Comparison of ENCODE assay signal across 8 mouse cellular contexts in the genomic region with DNA sequence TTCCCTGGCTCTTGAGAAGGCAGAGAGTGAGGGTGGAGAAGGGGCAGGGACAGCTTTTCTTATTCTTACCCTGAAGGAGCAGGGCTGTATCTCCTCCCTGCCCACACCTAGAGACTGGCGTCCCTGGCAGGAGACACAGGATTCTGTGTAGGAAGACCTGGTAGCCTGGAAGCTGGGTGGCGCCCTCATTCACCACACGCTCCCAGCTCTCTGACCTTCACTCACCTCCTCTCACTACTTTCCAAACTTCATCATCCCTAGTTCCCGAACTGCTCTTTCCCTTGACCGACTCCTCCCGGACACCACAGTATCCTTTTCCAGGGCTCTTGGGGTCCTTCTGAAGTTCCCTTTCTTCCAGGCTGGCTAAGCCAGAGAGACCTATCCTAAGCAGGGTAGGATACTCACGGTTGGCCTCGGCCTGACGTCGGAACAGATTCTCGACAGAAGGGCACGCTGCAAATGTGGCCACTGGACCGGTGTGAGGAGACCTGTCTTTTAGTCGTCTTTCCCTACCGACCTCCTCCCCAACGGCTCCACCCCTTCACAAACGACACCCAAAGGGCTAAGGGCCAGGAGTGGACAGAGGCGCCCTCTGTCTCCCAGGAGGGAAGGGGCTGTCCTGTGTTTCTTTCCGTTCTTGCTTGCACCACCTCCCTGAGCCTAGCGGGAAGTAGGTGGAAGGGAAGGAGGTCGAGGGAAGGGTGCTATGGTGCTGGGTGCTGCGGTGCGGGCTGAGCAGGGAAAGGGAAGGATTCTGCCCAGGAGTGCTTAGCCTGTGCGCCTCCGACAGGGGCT. TPM values are rescaled to one million over a fixed set of nuclear protein-coding genes. Genes with fewer than 3 reads are reported as not detected.
DNase-seq lines count a peak whose midpoint lies in the region; ATAC-seq and TF ChIP-seq lines count a peak whose summit lies in the region.

A gene (minus strand): TSS at position 597 of the 795 bp plus-strand sequence.
A gene (plus strand): TSS at position 640 of the 795 bp plus-strand sequence.

- intact Hi-C loops in heart, postnatal 10 days (cut with DNase I), result no loop called here

- 0 out of 2 replicates have a peak within 1 kb of the TSS, but pooled peaks have one; percentile 21 for H3K9ac ChIP-seq in ES-E14 (ENCODE audit: insufficient read depth, low read depth, low read length, poor library complexity, severe bottlenecking)
- peak within 1 kb of the TSS; percentile 65 for H3K9ac ChIP-seq in liver, postnatal 0 days (replicated peaks)
- H3K9ac ChIP-seq in neural tube, embryonic 14.5 days (replicated peaks; ENCODE audit: low read depth, low read length), result 0 out of 2 replicates have a peak within 1 kb of the TSS, but pooled peaks have one; percentile 4

- peak within 1 kb of the TSS; percentile 98 for H3K4me2 ChIP-seq in liver, postnatal 0 days (ENCODE audit: low read depth, low read length)
- H3K4me2 ChIP-seq in neural tube, embryonic 14.5 days (ENCODE audit: low read depth, low read length), result peak within 1 kb of the TSS; percentile 39

- H3K27me3 ChIP-seq in forebrain, embryonic 10.5 days (ENCODE audit: poor library complexity, severe bottlenecking), result peaks cover 50% of the 10 kb centered on the region
- no peaks in the 10 kb centered on the region for H3K27me3 ChIP-seq in liver, postnatal 0 days (ENCODE audit: insufficient read depth, low read length)
- peaks cover 2% of the 10 kb centered on the region; the same call in 1 of the 2 replicates for H3K27me3 ChIP-seq in neural tube, embryonic 14.5 days (ENCODE audit: control insufficient read depth, insufficient read depth, low read length)

- H3K4me3 ChIP-seq in ES-E14 (ENCODE audit: insufficient read depth in 1 of 2, low read depth in 1 of 2, low read length in 2 of 2, poor library complexity in 1 of 2, severe bottlenecking in 1 of 2), result peak within 1 kb of the TSS; percentile 39 to 44
- H3K4me3 ChIP-seq in forebrain, embryonic 10.5 days, result peak within 1 kb of the TSS; percentile 52
- peak within 1 kb of the TSS; percentile 61 for H3K4me3 ChIP-seq in liver, postnatal 0 days (ENCODE audit: low read depth, low read length)
- H3K4me3 ChIP-seq in neural tube, embryonic 14.5 days (ENCODE audit: low read depth, low read length), result peak within 1 kb of the TSS; percentile 16

- no peaks in the 10 kb centered on the region; the same call in 1 of the 2 replicates for H3K36me3 ChIP-seq in ES-E14 (ENCODE audit: control insufficient read depth, insufficient read depth, low read length, poor library complexity, severe bottlenecking)
- H3K36me3 ChIP-seq in forebrain, embryonic 10.5 days (replicated peaks), result no peaks in the 10 kb centered on the region
- H3K36me3 ChIP-seq in liver, postnatal 0 days (replicated peaks; ENCODE audit: insufficient read depth, low read length), result peaks cover 7% of the 10 kb centered on the region; the same call in 1 of the 2 replicates
- no peaks in the 10 kb centered on the region for H3K36me3 ChIP-seq in neural tube, embryonic 14.5 days (ENCODE audit: control insufficient read depth, insufficient read depth, low read length)

- ATAC-seq in liver, postnatal 0 days, result peak; percentile 32
- no peak for ATAC-seq in neural tube, embryonic 14.5 days (ENCODE audit: low read depth)

- TF ChIP-seq EP300 in liver, postnatal 0 days (IDR thresholded peaks at IDR 0.05; ENCODE audit: low read depth), result no peak

- H3K27ac ChIP-seq in ES-E14 (ENCODE audit: insufficient read depth, low read depth, low read length, poor library complexity, severe bottlenecking), result no peak within 1 kb of the TSS; the same call in 1 of the 2 replicates
- H3K27ac ChIP-seq in forebrain, embryonic 10.5 days, result peak within 1 kb of the TSS; percentile 58
- peak within 1 kb of the TSS; percentile 46 for H3K27ac ChIP-seq in liver, postnatal 0 days (ENCODE audit: low read depth)
- no peak within 1 kb of the TSS for H3K27ac ChIP-seq in neural tube, embryonic 14.5 days (ENCODE audit: low read depth, low read length)

- H3K4me1 ChIP-seq in ES-E14 (ENCODE audit: control insufficient read depth in 2 of 2, insufficient read depth in 2 of 2, low read length in 2 of 2, poor library complexity in 1 of 2), result peaks cover 2 to 25% of the 10 kb centered on the region in 2 experiments; a peak in 2 of 4 replicates
- H3K4me1 ChIP-seq in forebrain, embryonic 10.5 days, result peaks cover 27% of the 10 kb centered on the region
- H3K4me1 ChIP-seq in liver, postnatal 0 days (ENCODE audit: insufficient read depth), result peaks cover 24% of the 10 kb centered on the region
- H3K4me1 ChIP-seq in neural tube, embryonic 14.5 days (ENCODE audit: control insufficient read depth, insufficient read depth, low read length), result peaks cover 8% of the 10 kb centered on the region

- DNase-seq in ES-E14 (ENCODE audit: low read depth, low spot score), result no peak
- peak; percentile 87 for DNase-seq in adrenal gland, postnatal 10 days
- DNase-seq in forebrain, embryonic 10.5 days (ENCODE audit: extremely low spot score, low spot score), result peak; percentile 32
- DNase-seq in heart, postnatal 10 days, result peak; percentile 83 to 87
- DNase-seq in kidney, postnatal 36 days, result peak; percentile 88 to 93
- DNase-seq in liver, postnatal 0 days, result peak; percentile 71
- DNase-seq in urinary bladder, postnatal 4 days (ENCODE audit: low spot score in 2 of 2), result peak; percentile 72 to 79

- peak; percentile 66 for TF ChIP-seq CTCF in liver, postnatal 0 days (IDR thresholded peaks at IDR 0.05; ENCODE audit: low read depth)

- in situ Hi-C loops in ES-E14 (cut with MboI; ENCODE audit: low sequenced_read_pairs in 2 of 2, unreplicated experiment in 2 of 2), result no loop called here

- 3% methylated on average over 25 of the region's 25 CpGs for WGBS in forebrain, embryonic 10.5 days
- WGBS in liver, postnatal 0 days (ENCODE audit: insufficient replicate concordance), result 2% methylated on average over 25 of the region's 25 CpGs
- whole genome bisulfite sequencing in neural tube, embryonic 14.5 days, result 4% methylated on average over 25 of the region's 25 CpGs

- no peaks in the 10 kb centered on the region for H3K9me3 ChIP-seq in ES-E14 (ENCODE audit: control insufficient read depth, insufficient read depth, low read depth, low read length)
- no peaks in the 10 kb centered on the region for H3K9me3 ChIP-seq in forebrain, embryonic 10.5 days
- no peaks in the 10 kb centered on the region for H3K9me3 ChIP-seq in liver, postnatal 0 days (ENCODE audit: low read length)
- H3K9me3 ChIP-seq in neural tube, embryonic 14.5 days (ENCODE audit: control insufficient read depth, low read length), result no peaks in the 10 kb centered on the region

TF ChIP-seq in ES-E14, 5 proteins besides CTCF, POLR2A, EP300 and RAD21:
- TF ChIP-seq HCFC1 (IDR thresholded peaks at IDR 0.05; ENCODE audit: borderline replicate concordance, insufficient read depth, low read length), result no peak
- no peak for TF ChIP-seq CHD2 (IDR thresholded peaks at IDR 0.05; ENCODE audit: low read depth, low read length)
- TF ChIP-seq ZNF384 (IDR thresholded peaks at IDR 0.05; ENCODE audit: low read depth, low read length), result no peak
- TF ChIP-seq MAFK (IDR thresholded peaks at IDR 0.05; ENCODE audit: insufficient read depth, low read depth, low read length), result no peak
- TF ChIP-seq ZC3H11A (IDR thresholded peaks at IDR 0.05; ENCODE audit: borderline replicate concordance, low read depth, low read length), result no peak

RNA-seq across cellular contexts. Expression of the first gene that starts in this region (rescaled TPM):
- 1.7 and 2.3 TPM in 2 replicates for total RNA-seq in ES-E14 (2012; rRNA removed)
- 100 to 1,000 TPM; 263 to 269 TPM for total RNA-seq in adrenal gland, postnatal 10 days (2021)
- 4.4 and 7.9 TPM in 2 replicates for polyA plus RNA-seq in forebrain, embryonic 10.5 days (2016; fragmentation: Nextera tagmentation; extraction: Ambion mirVana)
- 100 to 1,000 TPM; 418 to 437 TPM for total RNA-seq in heart, postnatal 10 days (2021)
- polyA plus RNA-seq in liver, postnatal 0 days (2015; fragmentation: Nextera tagmentation; extraction: Ambion mirVana), result 116 and 118 TPM in 2 replicates
- polyA plus RNA-seq in neural tube, embryonic 14.5 days (2014; fragmentation: Nextera tagmentation; extraction: Ambion mirVana), result 15.8 and 18.6 TPM in 2 replicates

RNA-seq across cellular contexts. Expression of the second gene that starts in this region (rescaled TPM):
- 5.3 and 8.2 TPM in 2 replicates for total RNA-seq in ES-E14 (2012; rRNA removed)
- total RNA-seq in adrenal gland, postnatal 10 days (2021), result 10 to 100 TPM; 59.6 to 60.9 TPM
- polyA plus RNA-seq in forebrain, embryonic 10.5 days (2016; fragmentation: Nextera tagmentation; extraction: Ambion mirVana), result 7.8 and 8.2 TPM in 2 replicates
- total RNA-seq in heart, postnatal 10 days (2021), result 10 to 100 TPM; 40.6 to 42.3 TPM
- polyA plus RNA-seq in liver, postnatal 0 days (2015; fragmentation: Nextera tagmentation; extraction: Ambion mirVana), result 35.5 and 36.1 TPM in 2 replicates
- 6.9 and 11.0 TPM in 2 replicates for polyA plus RNA-seq in neural tube, embryonic 14.5 days (2014; fragmentation: Nextera tagmentation; extraction: Ambion mirVana)

Comparison
In these comparisons a context has a peak if more than half of its experiments do, and no peak if none do; other contexts are left out.
1. RNA of the first gene that starts in this region (total RNA-seq): 418 to 437 TPM in heart, postnatal 10 days and 263 to 269 TPM in adrenal gland, postnatal 10 days; 1.7 to 2.3 TPM in ES-E14; every median in the first group is over 10 times any median in the second.
2. H3K27ac ChIP-seq: peak in forebrain, embryonic 10.5 days (single experiment) and liver, postnatal 0 days (single experiment); none in ES-E14 (single experiment) and neural tube, embryonic 14.5 days (single experiment).
3. H3K9ac ChIP-seq: peak in every context shown above with its lines; median percentile 65 in liver, postnatal 0 days; 21 in ES-E14; 4 in neural tube, embryonic 14.5 days.
4. Peak in every context shown above with its lines, with median percentiles within 50 percentile points of each other: H3K4me3 ChIP-seq.